Mouse (Mus musculus): ENCODE results near the gene Hcls1. TPM values are rescaled to one million over a fixed set of nuclear protein-coding genes. Genes with fewer than 3 reads are reported as not detected.
A peak's percentile ranks its signal among the peaks of the same experiment; 100 is the strongest.

Gene Hcls1
- total RNA-seq (2014; fragmentation: Nextera tagmentation) (61.8 and 73.6 TPM in 2 replicates), total RNA-seq (2017) (110 and 125 TPM in 2 replicates)

- peak; percentile 69 for ATAC-seq (replicated peaks; ENCODE audit: poor library complexity, severe bottlenecking)
Observed at GRCm38 (mm10) chr16:36934841-36935620, at the start of gene Hcls1. Gene Hcls1 (plus strand): TSS chr16:36934983.

DNA sequence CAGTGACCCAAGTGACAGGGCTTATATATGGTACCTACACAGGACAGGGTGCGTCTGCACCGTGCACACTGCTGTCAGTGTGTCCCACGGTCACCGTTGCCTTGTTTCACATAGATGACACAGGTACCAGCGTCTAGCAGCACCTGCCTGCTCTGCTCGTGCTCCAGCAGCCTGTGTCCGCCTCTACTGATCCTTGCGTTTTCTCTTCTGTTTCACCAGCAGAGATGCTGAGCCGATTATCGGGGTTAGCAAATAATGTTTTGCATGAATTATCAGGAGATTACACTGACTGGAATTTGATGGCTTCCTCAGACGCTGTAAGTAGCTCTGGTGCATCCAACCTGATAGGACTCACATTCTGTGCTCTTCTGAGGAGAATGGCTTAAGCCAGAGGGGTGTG, 48.9 kb upstream of the Hcls1 start:
- ATAC-seq (replicated peaks; ENCODE audit: poor library complexity, severe bottlenecking): no peak

DNA sequence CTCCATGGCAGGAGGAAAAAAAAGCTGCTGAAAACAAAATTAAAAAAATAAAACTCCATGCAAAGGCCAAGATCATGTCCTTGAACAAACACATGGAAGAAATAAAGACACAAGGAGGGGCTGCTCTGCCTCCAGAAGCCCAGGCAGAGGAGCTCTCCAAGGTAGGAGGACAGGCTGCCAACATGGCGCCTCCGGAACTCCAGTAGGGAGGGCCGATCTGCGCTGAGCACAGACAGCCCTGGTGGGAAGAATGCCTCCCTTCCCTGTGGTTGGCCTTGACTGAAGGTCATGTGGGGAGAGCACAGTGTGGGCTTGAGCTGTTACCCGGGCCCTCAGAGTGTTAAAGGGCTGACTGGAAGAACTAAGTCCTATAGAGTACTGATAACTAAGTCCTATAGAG, 47.2 kb upstream of the Hcls1 start:
- no peak for ATAC-seq (replicated peaks; ENCODE audit: poor library complexity, severe bottlenecking)

DNA sequence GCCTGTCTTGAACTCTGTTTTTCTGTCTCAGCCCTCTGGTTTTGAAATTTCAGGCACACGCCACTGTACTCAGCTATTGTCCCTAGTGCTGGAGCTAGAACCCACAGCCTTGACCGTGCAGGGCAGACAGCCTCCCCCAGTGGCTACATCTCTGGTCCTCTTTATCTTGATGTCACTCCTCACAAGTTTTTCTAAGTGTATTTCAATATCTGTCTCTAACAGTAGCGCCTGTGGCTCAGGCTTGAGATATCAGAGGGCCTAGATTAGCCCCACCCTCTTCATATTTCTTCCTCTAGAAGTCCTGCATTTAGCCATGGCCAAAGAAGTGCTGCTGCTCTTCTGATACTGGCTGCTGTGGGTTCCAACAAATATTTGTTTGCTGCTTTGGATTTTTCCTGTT, 44.2 kb upstream of the Hcls1 start:
- no peak for ATAC-seq (replicated peaks; ENCODE audit: poor library complexity, severe bottlenecking)

- ATAC-seq (replicated peaks; ENCODE audit: poor library complexity, severe bottlenecking): no peak
Observed at GRCm38 (mm10) chr16:36891415-36891814, 43.4 kb upstream of the Hcls1 start.

GRCm38 (mm10) chr16:36893317-36893716, 41.5 kb upstream of the Hcls1 start:
- ATAC-seq (replicated peaks; ENCODE audit: poor library complexity, severe bottlenecking): no peak

DNA sequence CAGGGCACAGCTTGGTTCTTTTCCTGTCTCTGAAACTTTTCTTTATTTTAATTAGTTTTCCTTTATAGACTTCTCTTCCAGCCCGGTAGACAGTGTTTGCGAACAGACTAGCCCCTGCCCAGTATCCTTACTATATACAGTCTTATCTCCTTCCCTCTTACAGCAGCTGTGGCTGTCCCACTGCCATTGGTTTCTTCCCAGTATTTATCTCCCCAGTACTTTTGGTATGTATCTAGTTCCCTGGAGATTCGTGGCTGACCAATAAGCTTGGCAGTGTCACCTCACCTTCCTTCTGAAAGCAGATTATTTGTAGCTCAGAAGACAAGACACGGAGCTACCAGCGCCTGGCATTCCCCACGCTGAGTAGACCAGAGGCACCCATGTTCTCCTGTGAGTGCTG, 38.1 kb upstream of the Hcls1 start:
- ATAC-seq (replicated peaks; ENCODE audit: poor library complexity, severe bottlenecking): no peak

GRCm38 (mm10) chr16:36903156-36903555, 31.6 kb upstream of the Hcls1 start:
- no peak for ATAC-seq (replicated peaks; ENCODE audit: poor library complexity, severe bottlenecking)

- ATAC-seq (replicated peaks; ENCODE audit: poor library complexity, severe bottlenecking): no peak
Observed at GRCm38 (mm10) chr16:36911909-36912308, 22.9 kb upstream of the Hcls1 start.

DNA sequence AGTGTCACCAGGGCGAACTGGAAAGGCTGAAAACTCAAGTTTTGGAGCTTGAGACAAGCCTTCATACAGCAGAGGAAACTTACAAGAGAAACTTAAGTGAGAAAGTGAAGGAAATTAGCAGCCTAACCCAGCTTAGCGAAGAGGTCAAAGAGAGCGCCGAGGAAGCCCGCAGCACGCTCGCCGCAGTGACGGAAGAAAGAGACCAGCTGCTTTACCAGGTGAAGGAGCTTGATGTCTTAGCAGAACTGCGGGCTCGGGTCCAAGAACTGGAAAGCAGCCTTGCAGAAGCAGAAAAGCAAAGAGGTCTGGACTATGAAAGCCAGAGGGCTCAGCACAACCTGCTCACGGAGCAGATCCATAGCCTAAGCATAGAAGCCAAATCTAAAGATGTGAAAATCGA, 22.5 kb upstream of the Hcls1 start:
- no peak for ATAC-seq (replicated peaks; ENCODE audit: poor library complexity, severe bottlenecking)

DNA sequence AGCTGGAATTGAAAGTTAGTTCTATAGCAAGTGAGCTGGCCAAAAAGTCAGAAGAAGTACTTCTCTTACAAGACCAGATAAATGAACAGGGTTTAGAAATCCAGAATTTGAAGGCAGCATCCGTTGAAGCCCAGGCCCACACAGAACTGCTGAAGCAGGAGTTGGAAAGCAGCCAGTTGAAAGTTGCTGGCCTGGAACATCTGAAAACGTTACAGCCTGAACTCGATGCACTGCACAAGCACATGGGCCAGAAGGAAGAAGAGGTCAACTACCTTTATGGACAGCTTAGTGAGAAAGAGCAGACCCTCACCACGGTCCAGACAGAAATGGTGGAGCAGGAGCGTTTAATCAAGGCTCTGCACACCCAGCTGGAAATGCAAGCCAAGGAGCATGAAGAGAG, 20.6 kb upstream of the Hcls1 start:
- ATAC-seq (replicated peaks; ENCODE audit: poor library complexity, severe bottlenecking): no peak

- ATAC-seq (replicated peaks; ENCODE audit: poor library complexity, severe bottlenecking): no peak
Observed at GRCm38 (mm10) chr16:36918505-36918904, 16.3 kb upstream of the Hcls1 start.

DNA sequence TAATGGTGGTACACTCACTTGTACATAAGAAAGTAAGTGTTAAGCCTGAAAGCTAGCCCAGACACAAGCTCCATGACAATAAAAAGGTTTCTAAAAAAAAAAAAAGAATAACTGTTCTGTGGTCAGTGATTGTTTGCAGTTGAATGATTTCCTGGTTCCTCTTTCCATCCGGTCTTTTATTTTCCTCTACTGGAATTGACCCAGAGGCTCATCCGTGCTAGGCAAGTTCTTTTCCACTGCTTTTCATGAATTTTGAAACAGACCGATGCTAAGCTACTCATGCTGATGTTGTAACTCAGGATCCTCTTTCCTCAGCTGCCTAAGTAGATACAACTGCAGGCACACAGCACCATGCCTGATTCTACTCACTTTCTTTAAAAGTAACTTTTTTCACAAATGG, 14.4 kb upstream of the Hcls1 start:
- peak; percentile 92 for ATAC-seq (replicated peaks; ENCODE audit: poor library complexity, severe bottlenecking)

DNA sequence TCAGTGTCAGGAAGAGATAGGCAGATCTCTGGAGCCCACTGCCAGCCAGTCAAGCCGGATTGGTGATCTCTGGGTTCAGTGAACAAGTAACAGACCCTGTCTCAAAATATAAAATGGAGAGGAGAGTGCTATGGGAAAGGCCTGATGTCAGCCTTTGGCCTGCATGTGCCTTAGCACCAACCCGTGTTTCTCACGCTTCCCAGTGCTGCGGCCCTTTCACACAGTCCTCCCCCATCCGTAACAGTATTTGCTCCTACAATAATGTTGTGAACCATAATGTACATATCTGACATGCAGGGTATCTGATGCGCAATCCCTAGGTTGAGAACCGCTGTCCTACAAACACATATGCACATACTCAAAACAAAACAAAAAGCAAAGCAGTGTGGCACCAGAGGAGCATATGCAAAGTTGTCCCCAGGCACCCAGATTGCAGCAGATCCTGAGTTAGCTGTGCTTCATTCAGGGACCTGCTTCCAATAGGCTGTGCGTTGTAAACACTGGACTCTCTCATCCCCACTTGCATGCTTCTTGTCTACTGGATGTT, 13.6 kb upstream of the Hcls1 start:
- ATAC-seq (replicated peaks; ENCODE audit: poor library complexity, severe bottlenecking): no peak

DNA sequence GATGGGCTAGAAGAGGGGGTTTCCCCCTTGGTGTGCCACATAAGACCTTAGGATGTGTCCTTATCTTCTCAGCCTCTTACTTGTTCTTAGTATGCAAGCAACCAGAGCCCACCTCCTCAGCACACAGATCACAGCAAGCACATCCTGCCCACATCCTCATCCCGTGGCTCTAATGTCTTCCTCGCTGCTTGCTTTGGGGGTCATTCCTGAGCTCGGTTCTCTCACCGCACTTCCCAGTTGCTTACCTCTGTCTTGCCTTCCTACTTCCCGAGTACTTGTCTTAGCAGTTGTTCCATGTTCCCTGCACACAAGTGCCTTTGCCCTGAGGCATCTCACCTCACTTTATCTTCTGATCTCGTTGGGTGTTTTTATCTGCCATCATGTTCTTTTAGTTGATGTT, 12.8 kb upstream of the Hcls1 start:
- ATAC-seq (replicated peaks; ENCODE audit: poor library complexity, severe bottlenecking): no peak

GRCm38 (mm10) chr16:36924312-36924711, 10.5 kb upstream of the Hcls1 start:
- no peak for ATAC-seq (replicated peaks; ENCODE audit: poor library complexity, severe bottlenecking)

DNA sequence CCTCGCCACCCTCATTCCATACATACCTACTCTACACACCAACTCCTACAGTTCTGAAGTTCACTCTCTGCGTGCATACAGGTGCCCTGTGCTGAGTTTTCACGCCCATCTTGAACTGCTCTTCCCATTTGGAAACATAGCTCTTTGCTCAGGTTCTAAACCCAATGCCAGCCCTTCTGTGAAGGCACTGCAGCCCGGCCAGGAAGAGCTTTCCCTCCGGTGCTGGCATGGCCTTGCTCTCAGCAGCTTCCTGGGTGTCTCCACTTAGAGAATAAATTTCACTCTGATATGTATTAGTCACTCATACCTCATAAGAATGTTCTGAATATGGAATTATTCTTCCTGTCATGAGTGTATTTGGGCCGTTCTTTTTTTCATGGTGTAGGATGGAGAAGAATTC, 9.4 kb upstream of the Hcls1 start:
- no peak for ATAC-seq (replicated peaks; ENCODE audit: poor library complexity, severe bottlenecking)

DNA sequence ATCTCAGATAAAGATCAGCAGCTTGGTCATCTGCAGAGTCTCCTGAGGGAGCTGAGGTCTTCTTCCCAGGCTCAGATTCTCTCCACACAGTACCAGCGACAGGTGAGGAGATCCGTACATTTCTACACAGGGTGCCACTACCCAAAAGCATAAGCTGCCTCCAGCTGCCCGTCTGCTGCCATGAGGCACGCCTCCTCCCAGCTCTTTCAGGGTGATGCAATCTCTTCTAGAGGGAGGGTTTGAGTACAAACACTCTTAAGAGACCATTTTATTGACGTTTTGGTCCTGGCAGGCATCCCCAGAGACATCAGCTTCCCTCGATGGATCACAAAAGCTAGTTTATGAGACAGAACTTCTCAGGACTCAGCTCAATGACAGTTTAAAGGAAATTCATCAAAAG, 9.0 kb upstream of the Hcls1 start:
- ATAC-seq (replicated peaks; ENCODE audit: poor library complexity, severe bottlenecking): no peak

DNA sequence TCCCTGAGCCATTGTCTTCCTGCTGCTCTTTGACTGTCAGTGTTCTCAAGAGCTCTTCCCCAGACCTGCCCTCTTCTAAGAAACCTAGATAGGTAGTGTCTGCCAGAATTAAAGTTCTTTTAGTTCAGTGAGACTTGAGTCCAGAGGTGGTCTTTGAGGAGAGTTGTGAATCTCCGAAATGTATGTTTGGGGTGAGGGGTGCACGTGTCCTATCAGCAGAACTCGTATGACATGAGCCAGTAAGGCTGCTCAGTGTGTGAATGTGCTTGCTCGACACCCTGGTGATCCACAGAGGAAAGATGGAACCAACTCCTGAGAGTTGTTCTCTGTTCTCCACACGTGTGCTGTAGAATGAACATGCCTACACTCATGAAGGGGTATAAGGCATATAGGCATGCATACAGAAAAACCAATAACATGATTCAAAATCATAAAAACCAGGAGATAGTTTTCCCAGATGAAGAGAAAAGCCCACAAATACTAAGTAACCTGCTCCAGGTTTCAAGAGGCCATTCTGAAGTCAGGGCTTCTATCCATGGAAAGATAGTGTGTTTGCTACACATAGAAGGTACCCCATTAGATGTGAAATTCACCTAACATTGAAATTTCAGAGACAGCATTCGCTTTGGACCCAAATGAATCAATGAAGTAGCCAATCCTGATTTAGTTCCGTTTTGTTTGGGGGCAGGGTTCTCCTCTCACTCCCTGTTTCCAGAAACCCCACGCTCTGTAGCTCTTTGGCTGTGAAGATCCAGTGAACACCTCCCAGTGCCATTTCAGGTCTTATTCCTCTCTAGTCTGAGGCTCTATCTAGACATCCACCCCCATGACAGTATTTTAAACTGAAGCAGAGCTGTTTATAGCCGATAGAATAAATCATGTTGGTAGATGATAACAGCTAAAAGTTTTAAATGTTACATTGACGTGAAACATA, 8.0 kb upstream of the Hcls1 start:
- no peak for ATAC-seq (replicated peaks; ENCODE audit: poor library complexity, severe bottlenecking)

GRCm38 (mm10) chr16:36927495-36928105, 7.2 kb upstream of the Hcls1 start:
- ATAC-seq (replicated peaks; ENCODE audit: poor library complexity, severe bottlenecking): no peak

- no peak for ATAC-seq (replicated peaks; ENCODE audit: poor library complexity, severe bottlenecking)
Observed at GRCm38 (mm10) chr16:36928106-36928500, 6.7 kb upstream of the Hcls1 start.
